Mouse (Mus musculus): ENCODE measurements around the gene Stat3.
A peak's percentile ranks its signal among the peaks of the same experiment; 100 is the strongest.

Stat3 gene

GRCm38 (mm10) chr11:100939512-100940151, at the start of gene Stat3:
Gene Stat3 (minus strand): TSS chr11:100939540.
- DNase-seq, result peak; percentile 99 to 100

GRCm38 (mm10) chr11:100988674-100989073, 49.3 kb upstream of the Stat3 start:
- DNase-seq, result no peak

DNA sequence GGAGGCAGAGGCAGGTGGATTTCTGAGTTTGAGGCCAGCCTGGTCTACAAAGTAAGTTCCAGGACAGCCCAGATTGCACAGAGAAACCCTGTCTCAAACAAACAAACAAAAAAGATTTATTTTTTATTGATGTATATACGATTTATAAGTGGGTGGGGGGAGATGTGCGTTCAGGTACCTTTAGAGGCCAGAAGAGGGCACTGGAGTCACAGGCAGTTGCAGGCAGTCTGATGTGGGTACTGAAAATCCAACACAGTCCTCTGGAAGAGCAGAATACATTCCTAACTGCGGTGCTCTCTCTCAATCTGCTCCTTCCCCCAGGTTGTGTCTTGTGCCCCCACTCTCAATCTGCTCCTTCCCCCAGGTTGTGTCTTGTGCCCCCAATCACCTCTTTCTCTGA, 46.3 kb upstream of the Stat3 start:
- DNase-seq, result no peak

DNA sequence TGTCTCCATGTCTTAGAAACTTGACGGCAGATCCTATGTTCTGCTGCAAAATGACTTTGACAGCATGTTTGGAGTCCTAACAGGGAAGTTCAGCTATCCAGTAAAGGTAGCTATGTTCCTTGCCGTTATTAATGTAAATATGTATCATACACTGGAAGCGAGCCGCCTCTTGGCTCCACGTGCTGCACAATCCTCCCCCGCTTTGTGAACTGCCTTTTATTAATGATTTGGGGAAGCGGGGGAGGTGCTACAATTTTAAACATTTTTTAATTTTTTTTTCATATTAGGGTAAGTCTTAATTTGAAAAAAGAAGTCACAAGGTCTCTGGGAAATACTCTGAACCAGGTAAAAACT, 44.4 kb upstream of the Stat3 start:
- DNase-seq, result no peak

- DNase-seq, result peak; percentile 57 to 81
Observed at GRCm38 (mm10) chr11:100983125-100983777, 43.9 kb upstream of the Stat3 start.

- DNase-seq, result no peak
Observed at GRCm38 (mm10) chr11:100982087-100982486, 42.7 kb upstream of the Stat3 start.

GRCm38 (mm10) chr11:100981236-100981635, 41.9 kb upstream of the Stat3 start:
- no peak for DNase-seq

GRCm38 (mm10) chr11:100980438-100980837, 41.1 kb upstream of the Stat3 start:
- no peak for DNase-seq

DNA sequence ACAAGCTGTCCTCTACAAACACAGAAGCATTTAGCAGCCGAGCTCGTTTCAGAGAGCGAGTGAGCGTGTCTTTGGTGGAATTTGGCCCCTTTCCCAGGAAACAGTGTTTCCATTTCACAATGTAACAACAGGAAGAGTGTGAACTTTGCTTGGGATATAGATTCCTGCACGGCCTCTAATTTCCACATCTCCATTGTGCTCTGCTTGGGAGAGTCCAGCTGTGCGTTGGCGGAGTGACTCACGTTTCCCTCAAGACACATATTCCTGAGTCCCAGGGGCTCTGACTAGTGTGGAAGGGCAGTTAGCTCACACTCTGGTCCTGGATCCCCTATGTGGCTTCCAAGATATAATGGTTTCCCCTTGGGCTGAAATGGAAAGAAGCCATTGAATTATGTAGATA, 40.5 kb upstream of the Stat3 start:
- DNase-seq, result no peak

DNA sequence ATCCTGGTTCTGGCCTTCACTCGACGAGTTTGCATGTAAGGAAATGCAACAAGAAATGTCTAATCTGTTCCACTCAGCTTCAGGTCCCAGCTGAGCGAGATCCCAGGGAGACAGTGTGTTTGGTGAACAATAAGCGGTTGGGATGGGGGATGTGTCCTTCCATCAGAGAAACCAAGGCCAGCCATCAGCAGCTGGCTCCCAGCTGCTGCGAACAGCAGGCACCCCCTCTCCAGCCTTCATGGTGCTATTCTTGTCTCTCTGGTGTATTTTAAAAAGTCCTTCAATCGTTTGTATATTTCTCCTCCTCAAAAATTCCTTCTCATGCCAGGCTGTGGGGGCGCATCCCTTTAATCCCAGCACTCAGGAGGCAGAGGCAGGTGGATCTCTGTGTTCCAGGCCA, 35.9 kb upstream of the Stat3 start:
- DNase-seq, result no peak

GRCm38 (mm10) chr11:100974381-100974970, 35.1 kb upstream of the Stat3 start:
- no peak for DNase-seq

GRCm38 (mm10) chr11:100973245-100973644, 33.9 kb upstream of the Stat3 start:
- no peak for DNase-seq

DNA sequence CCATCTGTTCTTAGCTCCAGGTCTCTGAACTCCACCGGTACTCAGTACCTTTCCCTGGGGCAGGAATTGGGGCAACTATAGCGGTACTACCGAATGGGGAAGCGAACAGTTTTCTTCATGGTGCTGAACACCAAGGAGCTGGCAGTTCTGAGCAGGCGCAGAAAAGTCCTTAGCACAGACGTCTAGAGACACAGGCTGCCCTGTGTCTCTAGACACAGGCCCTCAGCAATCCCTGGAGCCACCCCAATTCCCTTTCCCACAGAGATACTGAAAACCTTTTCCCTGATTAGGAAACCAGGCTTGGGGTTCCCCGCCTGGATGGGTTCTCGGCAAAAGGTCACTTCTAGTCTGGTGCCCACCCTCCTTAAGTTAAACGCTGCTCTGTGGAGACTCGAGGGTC, 32.1 kb upstream of the Stat3 start:
- DNase-seq, result no peak

DNA sequence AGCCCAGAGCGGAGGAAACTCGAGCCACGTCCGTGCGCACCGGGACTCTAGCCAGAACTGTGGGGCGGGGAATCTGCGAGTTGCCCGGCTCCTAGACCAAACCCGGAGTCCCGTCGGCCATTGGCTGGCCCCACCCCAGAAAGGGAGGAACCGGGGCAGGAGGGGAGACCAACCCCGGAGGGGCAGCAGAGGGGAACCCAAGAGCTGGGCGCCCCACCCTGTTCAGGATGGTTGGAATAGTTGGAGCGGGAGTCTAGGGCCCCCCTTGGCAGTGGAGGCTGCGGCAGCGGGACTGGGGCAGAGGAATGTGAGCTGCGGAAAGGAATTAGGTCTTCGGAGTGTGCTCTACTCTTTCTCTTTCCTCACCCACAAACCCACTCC, 31.2 kb upstream of the Stat3 start, which contains the start of gene Cavin1:
Cavin1 (minus strand) TSS at position 331 of the 381 bp plus-strand sequence.
- DNase-seq, result peak; percentile 47 to 53

DNA sequence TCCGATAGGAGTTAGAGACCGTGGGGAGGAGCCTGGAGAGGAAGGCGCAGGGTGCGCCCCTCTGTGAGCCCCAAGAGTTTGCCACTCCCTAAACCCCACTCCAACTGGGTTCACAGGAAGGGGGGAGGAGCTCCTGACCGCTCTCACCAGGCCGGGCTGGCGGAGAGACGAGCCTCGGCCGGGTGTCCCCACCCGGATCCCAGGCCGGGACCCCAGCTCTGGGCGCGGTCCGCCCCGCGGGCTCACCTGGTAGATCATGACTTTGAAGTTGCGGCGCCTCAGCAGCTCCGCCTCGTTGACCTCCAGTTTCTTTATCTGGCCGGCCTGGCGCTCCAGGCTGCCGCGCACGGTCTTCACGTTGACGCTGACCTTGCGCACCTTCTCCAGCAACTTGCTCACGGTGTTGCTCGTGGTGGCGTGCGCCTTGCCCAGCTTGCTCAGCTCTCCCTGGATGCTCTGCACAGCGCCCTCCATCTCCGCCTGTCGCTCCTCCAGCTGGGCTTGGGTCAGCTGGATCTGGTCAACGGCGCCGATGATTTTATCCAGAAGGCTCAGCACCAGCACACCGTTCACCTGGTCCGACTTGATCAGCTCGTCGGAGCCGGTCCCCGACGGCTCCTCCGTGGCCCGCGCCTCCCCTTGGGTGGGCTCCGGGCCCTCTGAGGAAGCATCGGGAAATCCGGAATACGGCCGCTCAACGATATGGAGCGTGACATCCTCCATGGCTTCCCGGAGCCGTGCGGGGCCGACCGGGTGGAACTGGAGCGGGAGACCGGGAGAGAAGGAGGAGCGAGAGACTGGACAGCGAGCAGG, 30.6 kb upstream of the Stat3 start:
- peak in 1 of 2 experiments; percentile 18 for DNase-seq

DNA sequence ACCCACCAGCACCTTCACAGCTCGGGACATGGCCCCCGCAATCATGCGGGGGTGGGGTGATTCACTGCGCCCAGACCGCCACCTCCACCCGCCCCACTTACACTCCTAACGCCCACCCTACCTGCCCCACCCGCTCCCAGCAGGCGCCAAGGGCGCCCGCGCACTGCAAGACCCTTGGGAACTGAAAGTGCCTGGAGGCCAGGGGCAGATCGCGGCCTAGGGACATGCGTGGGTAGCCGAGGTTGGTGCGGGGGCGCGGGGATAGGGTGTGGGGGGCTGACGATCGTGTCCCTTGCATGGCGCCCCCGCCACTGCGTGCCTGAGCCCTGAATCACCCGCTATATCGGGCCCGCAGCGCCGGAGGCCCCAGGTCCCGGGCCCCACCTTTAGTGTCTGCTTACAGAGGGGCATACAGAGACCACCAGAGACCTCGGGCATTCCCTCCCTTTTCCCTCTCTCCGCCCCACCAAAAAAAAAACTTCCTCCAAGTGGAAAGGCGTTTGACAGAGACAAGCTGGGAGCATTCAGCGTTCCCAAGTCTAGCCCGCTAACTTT, 29.9 kb upstream of the Stat3 start:
- no peak for DNase-seq

DNA sequence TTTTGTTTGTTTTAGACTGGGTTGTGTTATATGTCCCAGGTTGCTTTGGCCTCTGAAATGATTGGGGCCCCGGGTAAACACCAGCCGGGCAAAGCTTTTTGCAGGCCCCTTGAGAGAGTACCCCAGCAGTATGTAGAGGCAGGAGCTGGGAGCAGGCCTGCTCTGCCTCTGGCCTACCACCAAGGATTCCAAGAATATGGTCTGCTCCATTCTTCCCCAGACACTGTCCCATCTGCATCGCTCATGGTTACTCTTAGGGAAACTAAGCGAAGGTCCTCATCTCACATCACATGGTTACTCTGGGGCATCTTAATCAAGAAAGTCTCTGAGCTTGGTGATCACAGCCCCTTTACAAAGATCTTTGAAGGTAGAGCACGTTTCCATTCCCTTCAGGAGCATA, 29.2 kb upstream of the Stat3 start:
- no peak for DNase-seq

DNA sequence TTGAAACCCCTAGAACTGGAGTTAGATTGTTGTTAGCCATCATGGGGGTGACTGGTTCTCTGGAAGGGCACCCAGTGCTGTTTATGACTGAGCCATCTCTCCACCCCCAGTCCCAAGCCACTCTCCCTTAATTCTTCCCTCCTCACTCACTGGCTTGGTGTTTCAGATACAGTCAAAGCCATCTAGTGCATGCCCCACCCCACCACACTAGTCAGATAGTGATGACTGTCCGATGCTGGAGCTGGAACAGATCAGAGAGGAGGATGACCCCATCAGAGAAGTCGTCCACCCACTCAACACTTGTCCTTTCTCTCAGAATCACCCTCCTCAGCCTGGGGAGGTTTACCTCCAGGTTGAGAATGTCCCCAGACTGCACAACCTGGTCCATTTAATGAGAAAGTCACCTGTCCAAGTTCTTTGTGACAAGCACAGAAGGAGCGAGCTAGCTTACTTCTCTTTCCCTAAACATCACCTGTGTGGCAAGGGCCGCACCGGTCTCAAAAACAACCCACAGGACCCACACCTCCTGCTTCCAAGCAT, 28.6 kb upstream of the Stat3 start:
- no peak for DNase-seq

- no peak for DNase-seq
Observed at GRCm38 (mm10) chr11:100967376-100967775, 28.0 kb upstream of the Stat3 start.

- DNase-seq, result no peak
Observed at GRCm38 (mm10) chr11:100965760-100966159, 26.4 kb upstream of the Stat3 start.

- DNase-seq, result no peak
Observed at GRCm38 (mm10) chr11:100964901-100965542, 25.7 kb upstream of the Stat3 start.

DNA sequence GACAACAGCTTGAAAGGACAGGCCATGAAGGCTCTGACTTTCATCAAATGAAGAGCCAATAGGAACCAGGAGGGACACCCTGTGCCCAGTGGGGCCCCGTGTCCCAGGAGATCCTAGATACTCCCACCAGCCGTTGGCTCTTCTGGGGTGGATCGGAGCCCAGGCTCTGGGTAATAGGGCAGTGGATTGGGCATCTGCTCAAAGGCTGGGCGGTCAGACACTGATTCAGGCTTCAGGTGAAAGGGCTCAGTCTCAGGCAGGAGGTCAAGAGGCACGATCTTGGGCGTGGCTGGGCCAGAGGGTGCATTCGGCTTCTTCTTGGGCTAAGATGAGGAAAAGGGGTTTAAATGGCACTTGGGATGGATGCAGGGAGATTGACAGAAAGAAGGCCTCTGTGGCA, 24.8 kb upstream of the Stat3 start:
- DNase-seq, result no peak

Data from spleen, adult 18-20 months (tissue).